Mouse (Mus musculus) kidney, postnatal 0 days (tissue): Measurements from ENCODE around the gene Nlrp3. TPM values are rescaled to one million over a fixed set of nuclear protein-coding genes. Genes with fewer than 3 reads are reported as not detected.

Source experiments
- ATAC-seq: fragments of 200-750 bp; cut with Nextera tagmentation; replicated peaks from 2 replicates; pipeline ENCODE4 v1.8.0; 2017; ENCODE audit warnings: low read depth, moderate number of reproducible peaks, moderate TSS enrichment, moderate library complexity; ENCODE audit not compliant: low FRiP score
- DNase-seq: peaks from one replicate; pipeline ENCODE4 v3.0.0-alpha.2; 2016; ENCODE audit warnings: low spot score
- H3K27ac ChIP-seq: fragments of 300-500 bp; sonication (generic); 2 replicates; pipeline ENCODE4 v1.5.1; 2014; ENCODE audit warnings: mild to moderate bottlenecking
- H3K27me3 ChIP-seq: fragments of 300-500 bp; sonication (generic); 2 replicates; pipeline ENCODE4 v1.6.1; 2014; ENCODE audit warnings: low read length, mixed read lengths; ENCODE audit not compliant: insufficient read depth
- H3K36me3 ChIP-seq: fragments of 300-500 bp; sonication (generic); 2 replicates; pipeline ENCODE4 v1.6.1; 2014; ENCODE audit warnings: low read length, mixed read lengths; ENCODE audit not compliant: insufficient read depth
- H3K4me1 ChIP-seq: fragments of 300-500 bp; sonication (generic); replicated peaks from 2 replicates; pipeline ENCODE4 v1.6.1; 2014; ENCODE audit warnings: antibody characterized with exemption, low read length, mixed read lengths; ENCODE audit not compliant: insufficient read depth
- H3K4me2 ChIP-seq: fragments of 300-500 bp; sonication (generic); 2 replicates; pipeline ENCODE4 v1.6.1; 2014; ENCODE audit warnings: mild to moderate bottlenecking, low read length, moderate library complexity, mixed read lengths
- H3K4me3 ChIP-seq: fragments of 300-500 bp; sonication (generic); replicated peaks from 2 replicates; pipeline ENCODE4 v1.5.1; 2014; ENCODE audit warnings: low read depth, low read length
- H3K9ac ChIP-seq: fragments of 300-500 bp; sonication (generic); 2 replicates; pipeline ENCODE4 v1.6.1; 2014; ENCODE audit warnings: low read depth, low read length
- H3K9me3 ChIP-seq: fragments of 300-500 bp; sonication (generic); replicated peaks from 2 replicates; pipeline ENCODE4 v1.6.1; 2016; ENCODE audit warnings: low read length, inconsistent platforms, mixed read lengths
- CTCF ChIP-seq: IDR thresholded peaks from 2 replicates; pipeline ENCODE4 v1.5.1; 2016; ENCODE audit warnings: antibody characterized with exemption, low read depth, mild to moderate bottlenecking, moderate library complexity
- WGBS: fragments of 180-500 bp; shearing (Covaris S2); extraction: QIAGEN DNeasy Blood & Tissue Kit; methylation state at CpG from one replicate; pipeline ENCODE4 v1.1.7; 2014; 5-methylcytosine and 5-hydroxymethylcytosine counted together
- polyA plus RNA-seq: library from polyadenylated mRNA; unstranded; fragments of >200 nt; fragmentation: Nextera tagmentation; extraction: Ambion mirVana; gene quantifications from 2 replicates; pipeline ENCODE4 v1.2.1, GENCODE M21; 2015

The Nlrp3 gene
- 0.09 and 0.10 TPM in 2 replicates for polyA plus RNA-seq

GRCm38 (mm10) chr11:59541324-59541723, at the start of gene Nlrp3:
Gene Nlrp3 (plus strand): TSS chr11:59541568.
- no peak within 1 kb of the TSS for H3K4me2 ChIP-seq
- ATAC-seq (no peak), DNase-seq (no peak)
- H3K9ac ChIP-seq, result no peak within 1 kb of the TSS
- H3K9me3 ChIP-seq, result no peaks in the 10 kb centered on the region
- H3K4me3 ChIP-seq, result no peak within 1 kb of the TSS
- no peak for TF ChIP-seq CTCF
- H3K27ac ChIP-seq, result no peak within 1 kb of the TSS
- no peaks in the 10 kb centered on the region for H3K27me3 ChIP-seq
- no peaks in the 10 kb centered on the region for H3K36me3 ChIP-seq
- WGBS, result 35% methylated on average over 3 of the region's 3 CpGs
- peaks cover 11% of the 10 kb centered on the region; the same call in 1 of the 2 replicates for H3K4me1 ChIP-seq

GRCm38 (mm10) chr11:59496672-59497310, 44.6 kb upstream of the Nlrp3 start:
- TF ChIP-seq CTCF, result no peak
- DNase-seq (no peak), ATAC-seq (no peak)
- 92% methylated on average over 6 of the region's 6 CpGs for WGBS
- Histone ChIP-seq H3K4me2 (no peak overlapping the region), H3K27me3 (no peaks in the 10 kb centered on the region), H3K36me3 (peaks cover 82% of the 10 kb centered on the region), H3K27ac (no peak overlapping the region), H3K4me1 (no peaks in the 10 kb centered on the region), H3K9ac (no peak overlapping the region), H3K9me3 (no peaks in the 10 kb centered on the region), H3K4me3 (no peak overlapping the region)

GRCm38 (mm10) chr11:59497747-59498146, 43.6 kb upstream of the Nlrp3 start:
- H3K36me3 ChIP-seq, result peaks cover 83% of the 10 kb centered on the region
- H3K9me3 ChIP-seq, result no peaks in the 10 kb centered on the region
- H3K4me1 ChIP-seq, result no peaks in the 10 kb centered on the region
- no peak overlapping the region for H3K4me2 ChIP-seq
- H3K27ac ChIP-seq, result no peak overlapping the region
- H3K4me3 ChIP-seq, result no peak overlapping the region
- ATAC-seq, result no peak
- TF ChIP-seq CTCF, result no peak
- H3K9ac ChIP-seq, result no peak overlapping the region
- H3K27me3 ChIP-seq, result no peaks in the 10 kb centered on the region
- 93% methylated on average over 7 of the region's 7 CpGs for WGBS
- DNase-seq, result no peak

- peaks cover 2% of the 10 kb centered on the region for H3K4me1 ChIP-seq
- WGBS, result 94% methylated on average over 5 of the region's 5 CpGs
- H3K4me2 ChIP-seq, result no peak overlapping the region
- H3K27ac ChIP-seq, result no peak overlapping the region
- peaks cover 64% of the 10 kb centered on the region for H3K36me3 ChIP-seq
- no peak overlapping the region for H3K9ac ChIP-seq
- no peak for TF ChIP-seq CTCF
- H3K9me3 ChIP-seq, result no peaks in the 10 kb centered on the region
- ATAC-seq (no peak), DNase-seq (no peak)
- no peak overlapping the region for H3K4me3 ChIP-seq
- H3K27me3 ChIP-seq, result no peaks in the 10 kb centered on the region
Measured at GRCm38 (mm10) chr11:59501978-59502700, 39.2 kb upstream of the Nlrp3 start.

GRCm38 (mm10) chr11:59505351-59505838, 36.0 kb upstream of the Nlrp3 start:
- peak overlapping the region; percentile 92 for H3K27ac ChIP-seq
- H3K36me3 ChIP-seq, result peaks cover 40% of the 10 kb centered on the region
- H3K4me2 ChIP-seq, result peak overlapping the region; percentile 96
- H3K4me3 ChIP-seq, result peak overlapping the region; percentile 91
- peak; percentile 42 for ATAC-seq
- H3K9me3 ChIP-seq, result no peaks in the 10 kb centered on the region
- under 1% methylated on average over 21 of the region's 21 CpGs for WGBS
- TF ChIP-seq CTCF, result no peak
- H3K27me3 ChIP-seq, result no peaks in the 10 kb centered on the region
- DNase-seq, result peak; percentile 66
- H3K9ac ChIP-seq, result peak overlapping the region; percentile 96
- peaks cover 9% of the 10 kb centered on the region for H3K4me1 ChIP-seq

- peak overlapping the region; percentile 91 for H3K4me3 ChIP-seq
- peak overlapping the region; percentile 96 for H3K4me2 ChIP-seq
- peaks cover 9% of the 10 kb centered on the region for H3K4me1 ChIP-seq
- under 1% methylated on average over 60 of the region's 71 CpGs for WGBS
- ATAC-seq (peak; percentile 94), DNase-seq (peak; percentile 97)
- peak overlapping the region; percentile 92 for H3K27ac ChIP-seq
- no peak for TF ChIP-seq CTCF
- peaks cover 34% of the 10 kb centered on the region for H3K36me3 ChIP-seq
- H3K9ac ChIP-seq, result peak overlapping the region; percentile 96
- no peaks in the 10 kb centered on the region for H3K9me3 ChIP-seq
- no peaks in the 10 kb centered on the region for H3K27me3 ChIP-seq
Measured at GRCm38 (mm10) chr11:59505839-59506712, 35.3 kb upstream of the Nlrp3 start.
